Mouse (Mus musculus): ENCODE measurements at regions not wholly inside any gene's neighbourhood (a gene's known extent, or its start where the extent isn't known, plus 50 kb on each side); places are given as distances from the start of the nearest gene placed in this dataset.

GRCm38 (mm10) chr9:118357406-118357805 lies 120.6 kb upstream of the Eomes start:
- no peaks in the 10 kb centered on the region for H3K36me3 ChIP-seq
- H3K27ac ChIP-seq, result no peak overlapping the region
- H3K4me2 ChIP-seq (replicated peaks), result no peak overlapping the region
- no peak for ATAC-seq
- WGBS, result 91% methylated on average over 8 of the region's 8 CpGs
- no peaks in the 10 kb centered on the region for H3K9me3 ChIP-seq
- no peaks in the 10 kb centered on the region for H3K27me3 ChIP-seq (replicated peaks)
- H3K4me1 ChIP-seq (replicated peaks), result no peaks in the 10 kb centered on the region
- H3K9ac ChIP-seq, result no peak overlapping the region
- H3K4me3 ChIP-seq (replicated peaks), result no peak overlapping the region

GRCm38 (mm10) chr9:118363929-118364328 lies 114.1 kb upstream of the Eomes start:
- Histone ChIP-seq H3K9me3 (no peaks in the 10 kb centered on the region), H3K36me3 (no peaks in the 10 kb centered on the region), H3K4me1 (replicated peaks) (no peaks in the 10 kb centered on the region), H3K4me2 (replicated peaks) (no peak overlapping the region), H3K27me3 (replicated peaks) (no peaks in the 10 kb centered on the region), H3K4me3 (replicated peaks) (no peak overlapping the region), H3K27ac (no peak overlapping the region), H3K9ac (no peak overlapping the region)
- ATAC-seq, result no peak
- WGBS, result 85% methylated on average over 2 of the region's 2 CpGs

GRCm38 (mm10) chr9:118365431-118365830 lies 112.6 kb upstream of the Eomes start:
- 79% methylated on average over 9 of the region's 9 CpGs for WGBS
- Histone ChIP-seq H3K9ac (no peak overlapping the region), H3K27me3 (replicated peaks) (no peaks in the 10 kb centered on the region), H3K36me3 (no peaks in the 10 kb centered on the region), H3K4me2 (replicated peaks) (no peak overlapping the region), H3K4me3 (replicated peaks) (no peak overlapping the region), H3K27ac (no peak overlapping the region), H3K9me3 (no peaks in the 10 kb centered on the region), H3K4me1 (replicated peaks) (no peaks in the 10 kb centered on the region)
- ATAC-seq, result no peak

DNA sequence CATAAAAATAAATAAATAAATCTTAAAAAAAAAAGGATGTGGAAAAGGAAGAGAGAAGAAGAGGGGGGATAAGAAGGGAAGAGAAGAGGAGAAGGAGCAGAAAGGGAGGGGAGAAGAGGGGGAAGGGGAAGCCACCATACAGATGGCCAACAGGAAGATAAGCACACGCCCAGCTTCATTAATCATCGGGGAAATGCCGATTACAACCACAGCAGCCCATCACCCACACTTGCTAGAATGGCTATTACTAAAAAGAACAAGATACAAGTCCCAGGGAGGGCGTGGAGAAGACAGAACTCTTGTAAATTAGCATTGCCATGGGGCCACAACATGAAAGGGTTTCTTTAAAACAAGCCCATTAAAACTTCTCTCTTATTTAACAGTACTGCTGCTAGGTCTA lies 110.7 kb upstream of the Eomes start:
- Histone ChIP-seq H3K4me1 (replicated peaks) (no peaks in the 10 kb centered on the region), H3K9me3 (no peaks in the 10 kb centered on the region), H3K4me2 (replicated peaks) (no peak overlapping the region), H3K4me3 (replicated peaks) (no peak overlapping the region), H3K27me3 (replicated peaks) (no peaks in the 10 kb centered on the region), H3K27ac (no peak overlapping the region), H3K9ac (no peak overlapping the region), H3K36me3 (no peaks in the 10 kb centered on the region)
- WGBS, result 64% methylated on average over 4 of the region's 4 CpGs
- ATAC-seq, result no peak

DNA sequence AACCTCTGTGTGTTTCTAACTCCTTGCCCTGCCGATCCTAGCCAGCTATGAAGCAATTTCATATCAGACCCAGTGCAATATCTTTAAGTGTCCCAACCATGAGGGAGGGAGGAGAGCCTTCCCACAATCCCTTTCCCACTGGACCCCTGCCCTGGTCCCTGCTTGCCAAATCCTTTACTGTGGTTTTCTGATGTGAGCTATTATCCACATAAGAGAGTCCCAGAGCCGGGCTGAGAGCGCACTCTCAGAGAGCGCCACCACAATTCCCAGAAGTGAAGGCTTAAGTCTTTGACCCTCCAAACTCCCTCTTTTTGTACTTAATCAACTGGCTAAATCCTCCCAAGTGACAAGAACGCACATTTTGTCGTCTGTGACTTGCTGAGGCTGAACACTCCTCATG lies 107.4 kb upstream of the Eomes start:
- Histone ChIP-seq H3K4me2 (replicated peaks) (no peak overlapping the region), H3K4me3 (replicated peaks) (no peak overlapping the region), H3K27ac (no peak overlapping the region), H3K27me3 (replicated peaks) (no peaks in the 10 kb centered on the region), H3K9ac (no peak overlapping the region), H3K9me3 (no peaks in the 10 kb centered on the region), H3K36me3 (no peaks in the 10 kb centered on the region), H3K4me1 (replicated peaks) (no peaks in the 10 kb centered on the region)
- 73% methylated on average over 6 of the region's 6 CpGs for WGBS
- ATAC-seq, result no peak

DNA sequence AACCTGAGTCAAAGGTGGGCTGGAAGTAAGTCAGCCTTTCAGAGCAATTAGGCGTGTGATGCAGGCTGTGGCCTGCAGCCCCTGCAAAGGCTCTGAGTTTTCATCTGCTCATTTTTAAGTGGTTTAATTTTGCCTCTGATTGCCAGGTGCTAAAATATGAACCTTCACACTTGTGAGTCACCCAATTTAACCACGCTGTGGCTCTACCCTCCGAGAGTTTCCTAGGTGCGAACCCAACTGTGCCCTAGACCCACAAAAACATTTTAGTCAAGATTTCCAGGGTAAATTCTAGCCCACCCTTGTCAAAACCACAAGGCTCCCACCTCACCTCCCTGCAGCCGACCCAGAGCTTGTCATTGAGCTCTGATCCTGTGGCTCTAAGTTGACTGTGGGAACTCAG lies 103.3 kb upstream of the Eomes start:
- WGBS, result 84% methylated on average over 5 of the region's 5 CpGs
- Histone ChIP-seq H3K27me3 (replicated peaks) (no peaks in the 10 kb centered on the region), H3K36me3 (no peaks in the 10 kb centered on the region), H3K4me1 (replicated peaks) (no peaks in the 10 kb centered on the region; the same call in 1 of the 2 replicates), H3K4me2 (replicated peaks) (no peak overlapping the region), H3K4me3 (replicated peaks) (no peak overlapping the region), H3K27ac (no peak overlapping the region), H3K9me3 (no peaks in the 10 kb centered on the region), H3K9ac (no peak overlapping the region)
- no peak for ATAC-seq

- no peak for ATAC-seq
- Histone ChIP-seq H3K4me2 (replicated peaks) (no peak overlapping the region), H3K9me3 (no peaks in the 10 kb centered on the region), H3K27ac (no peak overlapping the region), H3K27me3 (replicated peaks) (no peaks in the 10 kb centered on the region), H3K36me3 (no peaks in the 10 kb centered on the region), H3K4me1 (replicated peaks) (no peaks in the 10 kb centered on the region; the same call in 1 of the 2 replicates), H3K4me3 (replicated peaks) (no peak overlapping the region), H3K9ac (no peak overlapping the region)
- 21% methylated on average over 6 of the region's 6 CpGs for WGBS
These were observed 99.0 kb upstream of the Eomes start for GRCm38 (mm10) chr9:118379055-118379454.

DNA sequence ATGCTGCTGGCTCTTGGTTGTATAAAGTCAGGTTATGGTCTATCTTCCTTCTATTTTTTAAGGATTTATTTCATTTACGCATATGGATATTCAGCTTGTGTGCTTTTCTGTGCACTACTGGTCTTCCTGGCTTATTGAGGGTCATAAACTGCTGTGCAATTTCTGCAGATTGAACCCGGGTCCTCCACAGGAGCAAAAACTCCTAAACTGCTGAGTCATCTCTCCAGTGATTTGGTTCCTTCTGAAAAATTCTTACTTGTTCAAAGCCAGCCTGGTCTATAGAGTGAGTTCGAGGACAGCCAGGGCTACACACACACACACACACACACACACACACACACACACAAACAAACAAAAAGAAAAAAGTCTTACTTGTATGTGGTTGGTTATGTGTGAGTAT lies 95.5 kb upstream of the Eomes start:
- Histone ChIP-seq H3K9me3 (no peaks in the 10 kb centered on the region), H3K4me3 (replicated peaks) (no peak overlapping the region), H3K27ac (no peak overlapping the region), H3K36me3 (no peaks in the 10 kb centered on the region), H3K9ac (no peak overlapping the region), H3K27me3 (replicated peaks) (no peaks in the 10 kb centered on the region), H3K4me1 (replicated peaks) (no peaks in the 10 kb centered on the region; the same call in 1 of the 2 replicates), H3K4me2 (replicated peaks) (no peak overlapping the region)
- ATAC-seq, result no peak
- 80% methylated on average over 3 of the region's 3 CpGs for WGBS

GRCm38 (mm10) chr9:118384610-118385009 lies 93.4 kb upstream of the Eomes start:
- WGBS, result 21% methylated on average over 2 of the region's 2 CpGs
- ATAC-seq, result no peak
- no peak overlapping the region for H3K9ac ChIP-seq
- no peak overlapping the region for H3K4me3 ChIP-seq (replicated peaks)
- H3K27me3 ChIP-seq (replicated peaks), result no peaks in the 10 kb centered on the region
- H3K4me1 ChIP-seq (replicated peaks), result no peaks in the 10 kb centered on the region
- no peaks in the 10 kb centered on the region for H3K9me3 ChIP-seq
- H3K27ac ChIP-seq, result no peak overlapping the region
- H3K36me3 ChIP-seq, result no peaks in the 10 kb centered on the region
- H3K4me2 ChIP-seq (replicated peaks), result no peak overlapping the region

DNA sequence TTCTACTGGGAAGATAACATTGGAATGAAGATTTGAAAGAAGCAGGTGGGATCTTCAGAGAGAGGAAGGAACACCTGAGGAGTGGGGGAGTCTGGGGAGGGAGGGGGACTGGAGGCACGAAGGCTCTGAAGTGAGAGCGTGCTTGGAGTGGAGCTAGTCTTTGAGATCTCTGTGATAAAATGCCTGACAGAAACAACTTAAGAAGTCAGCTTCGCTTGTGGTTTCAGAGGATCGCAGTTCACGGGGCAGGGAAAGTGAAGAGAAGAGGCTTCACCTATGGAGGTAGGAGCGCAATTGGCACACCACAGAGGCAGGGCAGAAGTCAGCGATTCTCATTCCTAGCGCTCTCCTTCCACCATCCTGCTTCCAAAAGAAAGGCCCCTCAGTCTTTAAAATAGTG lies 90.4 kb upstream of the Eomes start:
- Histone ChIP-seq H3K4me1 (replicated peaks) (no peaks in the 10 kb centered on the region), H3K4me3 (replicated peaks) (no peak overlapping the region), H3K27ac (no peak overlapping the region), H3K27me3 (replicated peaks) (0 out of 2 replicates have a peak, but pooled peaks cover 3% of the 10 kb centered on the region), H3K4me2 (replicated peaks) (no peak overlapping the region), H3K9ac (no peak overlapping the region), H3K36me3 (no peaks in the 10 kb centered on the region), H3K9me3 (no peaks in the 10 kb centered on the region)
- 28% methylated on average over 8 of the region's 8 CpGs for WGBS
- ATAC-seq, result no peak

DNA sequence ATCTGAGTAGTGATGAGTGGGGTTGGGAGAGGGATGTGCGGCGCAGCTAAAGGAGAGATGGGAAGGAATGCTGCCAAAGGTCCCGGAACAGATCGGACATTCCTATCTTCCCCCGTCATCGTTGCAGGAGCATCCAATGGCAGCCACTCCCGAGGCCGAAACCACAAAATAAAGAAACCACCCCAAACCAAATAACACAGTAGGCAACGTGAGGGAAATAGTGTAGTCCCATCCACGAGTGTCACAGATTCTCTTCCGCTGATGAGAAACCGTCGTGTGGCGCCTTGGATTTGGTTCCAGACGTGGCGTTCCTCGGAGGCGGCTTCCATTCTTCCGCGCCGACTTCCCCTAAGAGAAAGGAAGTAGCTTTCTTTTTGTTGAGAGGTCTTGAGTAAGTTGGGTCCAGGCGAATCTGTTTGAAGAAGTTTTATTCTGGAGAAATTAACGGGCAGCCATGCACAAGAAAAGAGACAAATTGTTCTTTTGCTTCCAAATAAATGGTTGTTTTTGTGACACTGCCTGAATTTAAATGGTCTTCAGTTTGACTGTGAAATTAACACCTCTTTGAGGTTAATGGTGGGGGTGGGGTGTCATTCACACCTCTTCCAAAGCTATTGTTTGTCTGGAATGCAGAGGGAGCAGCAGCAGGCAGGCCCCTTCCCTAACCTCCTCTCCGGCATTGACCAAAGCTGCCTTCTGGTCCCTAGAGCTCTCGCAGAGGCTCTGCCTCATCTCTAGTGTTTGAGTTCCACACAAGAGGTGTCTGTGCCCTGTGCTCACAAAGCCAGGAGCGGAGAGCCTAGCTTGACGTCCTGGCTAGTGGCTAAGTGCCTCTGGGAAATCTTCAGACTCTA lies 88.3 kb upstream of the Eomes start:
- peak overlapping the region; percentile 32 for H3K4me3 ChIP-seq (replicated peaks)
- H3K9me3 ChIP-seq, result no peaks in the 10 kb centered on the region
- peak overlapping the region; percentile 65 for H3K4me2 ChIP-seq (replicated peaks)
- H3K4me1 ChIP-seq (replicated peaks), result no peaks in the 10 kb centered on the region
- H3K9ac ChIP-seq, result no peak overlapping the region
- WGBS, result 11% methylated on average over 27 of the region's 27 CpGs
- H3K36me3 ChIP-seq, result no peaks in the 10 kb centered on the region
- H3K27ac ChIP-seq, result no peak overlapping the region
- 0 out of 2 replicates have a peak, but pooled peaks cover 3% of the 10 kb centered on the region for H3K27me3 ChIP-seq (replicated peaks)
- ATAC-seq, result no peak

- WGBS, result 61% methylated on average over 3 of the region's 3 CpGs
- 0 out of 2 replicates have a peak, but pooled peaks cover 3% of the 10 kb centered on the region for H3K27me3 ChIP-seq (replicated peaks)
- H3K36me3 ChIP-seq, result no peaks in the 10 kb centered on the region
- H3K4me2 ChIP-seq (replicated peaks), result no peak overlapping the region
- no peak overlapping the region for H3K27ac ChIP-seq
- no peak overlapping the region for H3K9ac ChIP-seq
- no peak overlapping the region for H3K4me3 ChIP-seq (replicated peaks)
- H3K9me3 ChIP-seq, result no peaks in the 10 kb centered on the region
- no peak for ATAC-seq
- no peaks in the 10 kb centered on the region for H3K4me1 ChIP-seq (replicated peaks)
These were observed 87.3 kb upstream of the Eomes start for GRCm38 (mm10) chr9:118390679-118391078.

DNA sequence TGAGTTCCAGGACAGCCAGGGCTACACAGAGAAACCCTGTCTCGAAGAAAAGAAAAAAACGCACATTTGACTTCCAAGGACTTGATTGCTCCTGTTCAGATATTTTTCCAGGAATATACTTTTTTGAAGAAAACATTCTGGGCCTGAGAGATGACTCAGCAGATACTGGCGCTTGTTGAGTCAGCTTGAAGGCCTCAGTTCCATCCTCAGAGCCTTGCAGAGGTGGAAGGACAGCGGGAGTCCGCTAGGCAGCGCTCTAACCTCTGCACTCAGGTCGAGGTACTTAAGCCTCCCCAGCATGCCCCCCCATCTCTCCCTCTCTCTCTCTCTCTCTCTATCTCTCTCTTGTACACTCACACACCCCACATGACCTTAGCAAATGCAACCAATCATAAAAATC lies 86.3 kb upstream of the Eomes start:
- Histone ChIP-seq H3K9ac (no peak overlapping the region), H3K9me3 (no peaks in the 10 kb centered on the region), H3K27me3 (replicated peaks) (0 out of 2 replicates have a peak, but pooled peaks cover 3% of the 10 kb centered on the region), H3K27ac (no peak overlapping the region), H3K36me3 (no peaks in the 10 kb centered on the region), H3K4me1 (replicated peaks) (no peaks in the 10 kb centered on the region), H3K4me2 (replicated peaks) (no peak overlapping the region), H3K4me3 (replicated peaks) (no peak overlapping the region)
- ATAC-seq, result no peak
- 66% methylated on average over 7 of the region's 7 CpGs for WGBS
